Mouse (Mus musculus) kidney, adult 2 months (tissue): ENCODE measurements around the gene Mertk.

Source experiments
- CTCF ChIP-seq: fragments of 200-500 bp; conservative IDR thresholded peaks from 2 replicates; pipeline ENCODE4 v1.5.1; 2011; ENCODE audit warnings: low read depth, mild to moderate bottlenecking, control low read depth, low read length, moderate library complexity, mixed read lengths; ENCODE audit not compliant: insufficient read depth, insufficient read length
- POLR2A ChIP-seq: fragments of 200-500 bp; IDR thresholded peaks from one replicate; pipeline ENCODE4 v1.6.1; 2011; ENCODE audit warnings: low read depth, low read length, control low read depth

DNA sequence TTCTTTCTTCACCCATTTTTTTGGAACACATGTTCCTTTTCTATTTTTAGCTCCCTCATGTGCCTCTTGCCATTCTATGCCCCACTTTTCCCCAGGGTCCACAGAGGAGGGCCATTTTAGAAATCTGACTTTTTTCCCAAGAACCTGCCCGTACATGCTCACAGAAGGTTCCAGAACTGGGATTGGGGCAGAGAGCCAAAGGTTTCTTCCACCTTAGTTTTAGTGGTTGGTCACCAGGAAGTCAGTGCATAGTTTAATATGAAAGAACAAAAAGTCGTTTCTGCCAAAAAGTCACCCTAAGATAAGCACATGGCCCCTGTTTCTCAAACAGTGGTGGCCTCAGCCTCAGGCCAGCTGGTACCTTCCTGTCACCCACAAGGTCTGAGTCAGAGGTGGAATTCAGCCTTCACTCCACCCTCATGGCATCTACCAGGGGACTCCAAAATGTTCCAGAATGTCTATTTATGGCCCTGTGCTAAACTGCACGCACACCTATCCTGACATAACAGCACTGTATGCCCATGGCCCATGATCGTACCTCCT, 56.5 kb downstream of the Mertk start:
- TF ChIP-seq POLR2A (no peak), CTCF (no peak)
